Mouse (Mus musculus): ENCODE results near the gene Myo16. TPM values are rescaled to one million over a fixed set of nuclear protein-coding genes. Genes with fewer than 3 reads are reported as not detected.

The Myo16 gene
- polyA plus RNA-seq, 1 experiment: not detected

DNA sequence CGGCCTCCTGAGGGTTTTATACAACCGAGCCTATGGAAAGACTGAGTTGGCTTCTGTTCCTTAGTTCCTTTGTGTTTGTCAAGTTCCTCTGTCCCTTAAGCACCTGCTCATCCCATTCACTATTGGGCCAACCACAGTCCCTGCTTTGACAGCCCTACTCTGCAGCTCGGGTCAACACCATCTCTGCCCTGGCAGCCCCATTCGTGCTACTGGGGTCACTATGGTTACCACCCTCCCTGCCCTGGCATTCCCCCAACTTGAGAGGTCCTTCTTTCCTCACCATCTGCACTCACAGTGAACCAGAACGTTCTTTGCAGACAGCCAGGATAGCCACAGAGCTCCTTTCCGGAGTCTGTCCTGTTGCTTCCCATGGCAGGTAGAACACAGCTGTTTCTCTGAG, 238.2 kb downstream of the Myo16 start:
- H3K36me3 ChIP-seq (replicated peaks; ENCODE audit: low read length): no peaks in the 10 kb centered on the region
- peaks cover 4% of the 10 kb centered on the region for H3K27me3 ChIP-seq (replicated peaks)
- TF ChIP-seq FLI1 (IDR thresholded peaks at IDR 0.05; ENCODE audit: low read length) (no peak), GATA1 (IDR thresholded peaks at IDR 0.05; ENCODE audit: borderline replicate concordance, low read length) (no peak)

DNA sequence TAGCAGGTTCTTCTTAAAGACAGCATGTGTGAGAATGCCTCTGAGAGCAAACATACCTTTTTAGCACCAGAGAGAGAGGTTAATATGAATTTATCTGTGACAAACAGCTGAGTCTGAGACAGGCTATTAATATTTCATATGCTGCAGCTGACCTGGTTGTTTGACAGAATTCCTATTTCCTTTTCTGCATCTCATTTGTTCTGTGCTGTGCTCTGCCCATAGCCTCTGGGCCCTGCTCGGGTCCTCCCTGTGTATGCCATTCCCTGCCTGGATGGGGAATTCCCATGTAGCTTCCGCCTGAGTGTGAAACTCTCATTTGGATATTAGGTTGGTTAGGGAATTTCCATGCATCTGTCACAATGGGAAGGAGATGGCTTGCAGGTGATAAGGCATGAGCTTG, 240.8 kb downstream of the Myo16 start:
- no peaks in the 10 kb centered on the region for H3K36me3 ChIP-seq (replicated peaks; ENCODE audit: low read length)
- no peaks in the 10 kb centered on the region for H3K4me1 ChIP-seq
- TF ChIP-seq GATA1 (IDR thresholded peaks at IDR 0.05; ENCODE audit: borderline replicate concordance, low read length) (no peak), FLI1 (IDR thresholded peaks at IDR 0.05; ENCODE audit: low read length) (no peak)
- H3K4me3 ChIP-seq (replicated peaks): no peak overlapping the region
- H3K9me3 ChIP-seq: no peaks in the 10 kb centered on the region
- H3K27me3 ChIP-seq (replicated peaks): peaks cover 8% of the 10 kb centered on the region

More for the DNA sequence above, 238.2 kb downstream of the Myo16 start:
- H3K4me3 ChIP-seq (replicated peaks): no peak overlapping the region
- H3K4me1 ChIP-seq: no peaks in the 10 kb centered on the region
- no peaks in the 10 kb centered on the region for H3K9me3 ChIP-seq

DNA sequence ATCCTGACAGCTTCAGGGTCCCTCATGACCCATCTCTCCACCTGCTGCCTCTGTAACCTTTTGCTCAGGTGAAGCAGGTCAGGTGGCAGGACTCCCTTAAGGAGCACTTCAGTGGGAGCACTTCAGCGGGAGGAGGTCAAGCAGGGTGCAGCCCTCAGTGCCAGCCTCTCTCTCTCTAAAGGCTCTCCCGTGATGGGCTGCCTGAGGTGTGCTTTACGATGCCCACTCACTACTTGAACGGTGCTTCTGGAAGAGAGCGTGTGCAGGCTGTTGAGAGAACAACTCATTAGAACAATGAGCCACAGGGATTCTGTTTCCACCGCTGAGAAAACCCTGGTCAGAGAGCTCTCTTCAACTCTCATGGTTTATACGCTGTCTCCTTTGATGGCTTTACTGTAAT, 241.4 kb downstream of the Myo16 start:
- no peak overlapping the region for H3K4me3 ChIP-seq (replicated peaks)
- H3K9me3 ChIP-seq: no peaks in the 10 kb centered on the region
- no peaks in the 10 kb centered on the region for H3K36me3 ChIP-seq (replicated peaks; ENCODE audit: low read length)
- no peaks in the 10 kb centered on the region for H3K4me1 ChIP-seq
- peaks cover 8% of the 10 kb centered on the region for H3K27me3 ChIP-seq (replicated peaks)
- no peak for TF ChIP-seq FLI1 (IDR thresholded peaks at IDR 0.05; ENCODE audit: low read length)

DNA sequence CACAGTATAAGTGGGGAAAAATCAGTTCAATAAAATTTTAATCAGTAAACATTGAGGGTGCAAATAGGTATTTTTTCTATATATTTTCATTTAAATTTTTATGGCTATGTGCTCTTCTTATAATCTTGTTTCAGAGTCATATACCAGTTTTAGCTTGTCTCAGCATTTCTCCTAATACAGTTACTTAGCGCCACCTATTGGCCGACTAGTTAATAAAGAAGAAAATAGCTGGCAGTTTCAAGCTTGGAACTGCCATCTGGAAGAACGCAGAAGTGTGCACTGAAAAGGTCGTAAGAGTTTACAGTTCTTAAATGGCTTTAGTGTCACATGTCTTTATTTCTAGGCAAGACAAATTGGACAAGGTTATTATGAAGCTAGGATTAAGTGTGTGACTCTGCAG, 248.9 kb downstream of the Myo16 start:
- Histone ChIP-seq H3K36me3 (replicated peaks; ENCODE audit: low read length) (no peaks in the 10 kb centered on the region), H3K4me3 (replicated peaks) (no peak overlapping the region), H3K27me3 (replicated peaks) (peaks cover 11% of the 10 kb centered on the region), H3K9me3 (no peaks in the 10 kb centered on the region), H3K4me1 (no peaks in the 10 kb centered on the region; the same call in 1 of the 2 replicates)
- no peak for TF ChIP-seq GATA1 (IDR thresholded peaks at IDR 0.05; ENCODE audit: borderline replicate concordance, low read length)
- no peak for TF ChIP-seq FLI1 (IDR thresholded peaks at IDR 0.05; ENCODE audit: low read length)

DNA sequence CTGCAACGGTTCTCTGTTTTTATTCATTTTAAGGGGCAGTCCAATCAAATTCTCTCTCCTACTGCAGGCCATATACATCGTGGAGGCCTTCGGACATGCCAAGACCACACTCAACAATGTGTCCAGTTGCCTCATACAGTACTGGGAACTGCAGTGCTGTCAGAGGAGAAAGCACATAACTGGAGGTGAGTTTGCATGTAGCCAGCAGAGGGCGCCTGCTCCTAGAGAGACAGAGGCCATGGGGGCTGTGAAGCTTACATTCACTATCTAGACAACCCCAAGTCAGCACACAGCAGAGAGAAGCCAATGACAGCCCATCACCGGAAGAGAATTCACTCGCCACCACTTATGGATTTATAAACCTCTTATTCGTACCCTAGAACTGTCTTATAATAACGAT, 251.8 kb downstream of the Myo16 start:
- no peak for TF ChIP-seq GATA1 (IDR thresholded peaks at IDR 0.05; ENCODE audit: borderline replicate concordance, low read length)
- no peak for TF ChIP-seq FLI1 (IDR thresholded peaks at IDR 0.05; ENCODE audit: low read length)

DNA sequence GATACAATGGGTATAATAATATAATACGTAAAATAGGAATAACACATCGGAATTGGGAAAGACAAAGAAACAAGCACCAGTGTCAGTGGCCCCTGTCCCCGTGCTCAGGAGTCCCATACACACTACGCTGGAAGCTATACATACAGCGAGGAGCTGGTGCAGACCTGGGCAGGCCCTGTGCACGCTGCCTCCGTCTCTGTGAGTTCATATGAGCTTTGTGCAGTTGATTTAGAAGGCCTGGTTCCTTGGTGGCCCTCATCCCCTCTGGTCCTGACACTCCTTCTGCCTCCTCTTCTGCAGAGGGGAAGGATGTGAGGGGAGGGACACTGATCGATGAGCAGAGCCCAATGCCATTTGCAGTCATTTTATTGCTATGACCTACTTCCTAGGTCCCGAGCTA, 255.3 kb downstream of the Myo16 start:
- H3K4me1 ChIP-seq: no peaks in the 10 kb centered on the region; the same call in 1 of the 2 replicates
- H3K9me3 ChIP-seq: peaks cover 7% of the 10 kb centered on the region; the same call in 1 of the 2 replicates
- TF ChIP-seq GATA1 (IDR thresholded peaks at IDR 0.05; ENCODE audit: borderline replicate concordance, low read length) (no peak), FLI1 (IDR thresholded peaks at IDR 0.05; ENCODE audit: low read length) (no peak)
- peaks cover 9% of the 10 kb centered on the region for H3K27me3 ChIP-seq (replicated peaks)
- H3K36me3 ChIP-seq (replicated peaks; ENCODE audit: low read length): no peaks in the 10 kb centered on the region
- H3K4me3 ChIP-seq (replicated peaks): no peak overlapping the region

More for the DNA sequence above, 251.8 kb downstream of the Myo16 start:
- no peaks in the 10 kb centered on the region for H3K36me3 ChIP-seq (replicated peaks; ENCODE audit: low read length)
- no peaks in the 10 kb centered on the region; the same call in 1 of the 2 replicates for H3K4me1 ChIP-seq
- H3K4me3 ChIP-seq (replicated peaks): no peak overlapping the region
- peaks cover 2% of the 10 kb centered on the region; the same call in 1 of the 2 replicates for H3K9me3 ChIP-seq
- H3K27me3 ChIP-seq (replicated peaks): peaks cover 10% of the 10 kb centered on the region

DNA sequence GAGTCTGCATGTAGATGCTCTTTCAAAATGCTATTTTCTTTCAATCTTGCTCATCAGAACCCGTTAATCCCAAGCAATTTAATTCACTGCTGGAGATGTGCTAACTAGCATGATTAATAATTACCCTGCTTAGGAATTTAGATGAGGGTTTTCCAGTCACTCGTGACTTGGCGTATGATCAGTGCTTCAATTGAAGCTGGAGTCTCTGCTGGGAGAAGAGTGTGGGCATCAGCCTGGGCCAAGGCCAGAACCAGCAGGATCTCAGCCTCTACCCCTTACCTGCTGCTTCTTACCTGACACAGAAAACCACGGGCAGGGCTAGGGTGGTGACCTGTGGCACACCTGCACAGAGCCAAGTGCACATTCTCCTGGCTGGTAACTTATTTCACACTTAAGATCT, 257.8 kb downstream of the Myo16 start:
- TF ChIP-seq FLI1 (IDR thresholded peaks at IDR 0.05; ENCODE audit: low read length): no peak
- TF ChIP-seq GATA1 (IDR thresholded peaks at IDR 0.05; ENCODE audit: borderline replicate concordance, low read length): no peak
- H3K4me1 ChIP-seq: peaks cover 3% of the 10 kb centered on the region; the same call in 1 of the 2 replicates
- no peak overlapping the region for H3K4me3 ChIP-seq (replicated peaks)
- H3K9me3 ChIP-seq: peaks cover 7% of the 10 kb centered on the region; the same call in 1 of the 2 replicates
- H3K36me3 ChIP-seq (replicated peaks; ENCODE audit: low read length): no peaks in the 10 kb centered on the region
- H3K27me3 ChIP-seq (replicated peaks): peaks cover 12% of the 10 kb centered on the region

DNA sequence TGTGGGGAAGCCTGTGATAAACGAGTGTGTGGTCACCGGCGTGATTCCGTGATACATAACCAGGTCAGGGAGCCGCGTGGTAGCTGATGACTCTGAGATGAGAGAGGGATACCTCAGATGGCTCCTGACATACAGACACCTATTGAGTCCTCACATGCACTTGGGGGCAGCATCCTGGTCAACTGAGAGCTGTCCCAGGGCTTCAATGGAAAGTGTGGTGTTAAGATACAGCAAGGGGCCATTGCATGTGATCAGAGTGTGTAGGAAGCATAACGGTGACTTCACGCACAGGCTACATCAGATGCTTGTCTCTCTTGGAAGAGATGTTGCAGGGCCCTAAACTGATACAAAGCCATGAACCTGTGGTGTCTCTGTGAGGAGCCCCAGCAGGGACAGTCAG, 260.2 kb downstream of the Myo16 start:
- no peaks in the 10 kb centered on the region for H3K36me3 ChIP-seq (replicated peaks; ENCODE audit: low read length)
- TF ChIP-seq FLI1 (IDR thresholded peaks at IDR 0.05; ENCODE audit: low read length): no peak
- no peak for TF ChIP-seq GATA1 (IDR thresholded peaks at IDR 0.05; ENCODE audit: borderline replicate concordance, low read length)

DNA sequence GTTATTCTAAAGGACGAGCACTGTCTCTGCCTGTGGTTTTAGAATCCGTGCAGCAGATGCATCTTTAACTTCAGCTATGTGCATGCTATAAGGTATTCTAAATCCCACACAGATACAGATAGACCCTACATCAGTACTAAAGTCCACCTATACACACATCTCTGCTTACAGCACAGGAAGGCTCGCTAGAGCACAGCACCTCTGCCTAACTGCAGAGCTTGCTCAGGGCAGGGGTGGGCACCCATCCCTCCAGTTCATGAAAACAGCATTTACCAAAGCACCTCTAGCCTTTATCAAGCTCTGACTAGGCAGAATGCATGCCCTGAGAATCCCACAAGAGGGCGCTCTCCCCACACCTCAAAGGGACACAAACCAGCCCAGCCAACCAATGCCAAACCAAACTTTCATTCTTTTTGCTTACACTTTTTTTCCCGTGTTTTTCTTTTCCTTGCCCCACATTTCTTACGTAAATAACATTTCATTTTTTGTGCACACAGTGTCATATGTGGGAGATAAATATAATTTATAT, 261.0 kb downstream of the Myo16 start:
- Histone ChIP-seq H3K36me3 (replicated peaks; ENCODE audit: low read length) (no peaks in the 10 kb centered on the region), H3K27me3 (replicated peaks) (peaks cover 19% of the 10 kb centered on the region), H3K4me3 (replicated peaks) (no peak overlapping the region), H3K9me3 (peaks cover 7% of the 10 kb centered on the region; the same call in 1 of the 2 replicates), H3K4me1 (peaks cover 3% of the 10 kb centered on the region; the same call in 1 of the 2 replicates)
- TF ChIP-seq FLI1 (IDR thresholded peaks at IDR 0.05; ENCODE audit: low read length): no peak
- no peak for TF ChIP-seq GATA1 (IDR thresholded peaks at IDR 0.05; ENCODE audit: borderline replicate concordance, low read length)

More for the DNA sequence above, 260.2 kb downstream of the Myo16 start:
- peaks cover 3% of the 10 kb centered on the region; the same call in 1 of the 2 replicates for H3K4me1 ChIP-seq
- peaks cover 16% of the 10 kb centered on the region for H3K27me3 ChIP-seq (replicated peaks)
- peaks cover 7% of the 10 kb centered on the region; the same call in 1 of the 2 replicates for H3K9me3 ChIP-seq
- H3K4me3 ChIP-seq (replicated peaks): no peak overlapping the region

DNA sequence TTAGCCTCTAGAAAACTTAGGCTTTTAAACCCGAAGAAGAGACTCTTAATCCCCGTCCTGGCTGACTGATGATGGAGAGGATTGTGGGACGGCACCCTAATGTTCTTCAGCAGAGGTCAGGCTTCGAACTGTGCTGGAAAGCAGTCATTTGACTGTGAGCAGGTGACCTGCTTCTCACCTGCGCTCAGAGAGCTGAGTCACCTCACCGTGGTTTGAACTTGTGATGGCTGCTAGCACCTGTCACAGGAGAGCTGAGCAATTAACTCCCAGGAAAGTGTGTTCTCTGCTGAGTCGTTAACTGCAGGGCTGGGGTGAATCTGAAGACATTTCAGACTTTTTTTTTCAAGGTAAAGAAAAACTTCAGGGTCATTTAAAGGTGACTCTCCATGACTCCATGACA, 261.6 kb downstream of the Myo16 start:
- H3K27me3 ChIP-seq (replicated peaks): peaks cover 20% of the 10 kb centered on the region
- no peak for TF ChIP-seq GATA1 (IDR thresholded peaks at IDR 0.05; ENCODE audit: borderline replicate concordance, low read length)
- no peak for TF ChIP-seq FLI1 (IDR thresholded peaks at IDR 0.05; ENCODE audit: low read length)
- H3K36me3 ChIP-seq (replicated peaks; ENCODE audit: low read length): no peaks in the 10 kb centered on the region
- peaks cover 7% of the 10 kb centered on the region; the same call in 1 of the 2 replicates for H3K9me3 ChIP-seq
- peaks cover 3% of the 10 kb centered on the region; the same call in 1 of the 2 replicates for H3K4me1 ChIP-seq
- no peak overlapping the region for H3K4me3 ChIP-seq (replicated peaks)

All from megakaryocyte, embryonic 14.5 days (primary cell).